Mouse (Mus musculus): ENCODE results near the gene Gga2.

GRCm38 (mm10) chr7:122034348-122034747, 13.3 kb upstream of the Gga2 start:
- TF ChIP-seq POLR2A (IDR thresholded peaks at IDR 0.05; ENCODE audit: insufficient read depth, low read depth, low read length) (no peak), CTCF (IDR thresholded peaks at IDR 0.05; ENCODE audit: insufficient read depth, low read depth, low read length) (no peak)
